Comparison of ENCODE assay signal across 17 mouse cellular contexts in the genomic region with DNA sequence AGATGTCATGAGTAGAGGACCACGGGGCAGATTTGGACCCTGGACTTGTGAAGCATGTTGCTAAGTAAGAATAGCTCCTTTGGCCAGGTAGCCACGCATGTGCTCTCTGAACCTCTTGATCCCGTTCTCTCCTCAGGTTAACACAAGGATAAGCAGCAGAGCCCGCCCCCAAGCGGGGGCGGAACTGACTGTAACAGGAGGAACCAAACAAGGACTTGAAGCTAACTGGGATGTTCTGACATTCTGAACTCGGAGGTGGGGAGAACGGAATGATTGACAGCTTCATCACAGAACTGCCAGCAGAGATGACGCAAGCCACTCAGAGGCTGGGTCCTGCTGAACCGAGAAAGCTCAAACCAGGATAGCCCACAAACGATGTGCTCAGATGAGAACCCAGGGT. TPM values are rescaled to one million over a fixed set of nuclear protein-coding genes. Genes with fewer than 3 reads are reported as not detected.
DNase-seq lines count a peak whose midpoint lies in the region; ATAC-seq and TF ChIP-seq lines count a peak whose summit lies in the region.
"Had no signal": no experiment of that assay in that cellular context is flagged by ENCODE, and none has a peak within 500 bp of the region (broad histone marks: within the 10 kb centered on the region; RNA-seq: fewer than 3 reads in every experiment).

No protein-coding gene starts in this region.

- H3K27ac ChIP-seq in MEL (ENCODE audit: control insufficient read depth, low read depth, low read length): no peak overlapping the region
- no peak overlapping the region for H3K27ac ChIP-seq in hindbrain, embryonic 11.5 days (ENCODE audit: low read depth, low read length)

- H3K4me2 ChIP-seq in hindbrain, embryonic 11.5 days (replicated peaks; ENCODE audit: low read depth, low read length): no peak overlapping the region

- TF ChIP-seq RAD21 in MEL (IDR thresholded peaks at IDR 0.05; ENCODE audit: low read depth, low read length): no peak

- ATAC-seq in hindbrain, embryonic 11.5 days (ENCODE audit: low FRiP score): no peak

- no peak for TF ChIP-seq EP300 in MEL (IDR thresholded peaks at IDR 0.05; ENCODE audit: low read depth in 1 of 2, low read length in 2 of 2)

- H3K9ac ChIP-seq in MEL (ENCODE audit: control insufficient read depth, low read depth, low read length, poor library complexity, severe bottlenecking): no peak overlapping the region
- H3K9ac ChIP-seq in hindbrain, embryonic 11.5 days (ENCODE audit: low read depth, low read length): no peak overlapping the region

- TF ChIP-seq CTCF in C2C12 (IDR thresholded peaks at IDR 0.05; ENCODE audit: control insufficient read depth, insufficient read depth, insufficient read length): no peak
- TF ChIP-seq CTCF in MEL (IDR thresholded peaks at IDR 0.05 in 2 of 3, conservative IDR thresholded peaks at IDR 0.05 in 1 of 3; ENCODE audit: control insufficient read depth in 1 of 3, insufficient read depth in 1 of 3, low read depth in 2 of 3, low read length in 3 of 3, poor library complexity in 1 of 3, severe bottlenecking in 1 of 3): no peak

- DNase-seq in MEL (ENCODE audit: low read depth, low spot score): peak; percentile 36
- DNase-seq in kidney, postnatal 36 days: peak; percentile 88 to 90
- DNase-seq in lung, postnatal 10 days: peak; percentile 53
- DNase-seq in adrenal gland, postnatal 10 days: no peak
- no peak for DNase-seq in frontal cortex, adult 2 months (ENCODE audit: extremely low spot score in 1 of 2, low spot score in 1 of 2)
- no peak for DNase-seq in hindbrain, embryonic 11.5 days (ENCODE audit: low spot score)
- DNase-seq: cerebellum, adult 2 months; heart, postnatal 10 days; layer of hippocampus, adult 9-11 months; thymus, adult 2 months had no signal

- 35% methylated on average over 11 of the region's 11 CpGs for WGBS in hindbrain, embryonic 11.5 days

- peaks cover 5% of the 10 kb centered on the region for H3K79me3 ChIP-seq in C2C12 (ENCODE audit: low read depth)

- no peaks in the 10 kb centered on the region for H3K36me3 ChIP-seq in C2C12 (ENCODE audit: control insufficient read depth, insufficient read depth)
- peaks cover 0 to 2% of the 10 kb centered on the region in 2 experiments; a peak in 1 of 4 replicates for H3K36me3 ChIP-seq in MEL (ENCODE audit: control insufficient read depth in 1 of 2, insufficient read depth in 2 of 2, low read length in 2 of 2)
- no peaks in the 10 kb centered on the region for H3K36me3 ChIP-seq in hindbrain, embryonic 11.5 days (ENCODE audit: control insufficient read depth, insufficient read depth, low read length)

- no peak overlapping the region for H3ac ChIP-seq in C2C12 (ENCODE audit: control insufficient read depth, insufficient read length, low read depth)

- peaks cover 9% of the 10 kb centered on the region for H3K79me2 ChIP-seq in C2C12 (ENCODE audit: control insufficient read depth, insufficient read depth)
- no peaks in the 10 kb centered on the region for H3K79me2 ChIP-seq in MEL (ENCODE audit: control insufficient read depth, insufficient read depth, low read length, poor library complexity)

- H3K4me3 ChIP-seq in C2C12 (ENCODE audit: insufficient read depth, poor library complexity, severe bottlenecking) (no peak overlapping the region), MEL (ENCODE audit: control insufficient read depth in 1 of 2, insufficient read depth in 1 of 2, low read depth in 2 of 2, low read length in 2 of 2) (no peak overlapping the region)
- H3K4me3 ChIP-seq in hindbrain, embryonic 11.5 days (ENCODE audit: low read depth, low read length): no peak overlapping the region
- H3K4me3 ChIP-seq: erythroblast, embryonic 14.5 days had no signal

- TF ChIP-seq POLR2A in MEL (IDR thresholded peaks at IDR 0.05; ENCODE audit: control insufficient read depth in 1 of 2, insufficient read depth in 1 of 2, low read depth in 1 of 2, low read length in 2 of 2, poor library complexity in 1 of 2): no peak

- H3K27me3 ChIP-seq in C2C12 (ENCODE audit: control insufficient read depth, insufficient read depth, insufficient read length) (peaks cover 25% of the 10 kb centered on the region), MEL (ENCODE audit: control insufficient read depth in 1 of 2, insufficient read depth in 2 of 2, low read length in 2 of 2) (peaks cover 0 to 3% of the 10 kb centered on the region in 2 experiments; a peak in 2 of 4 replicates)
- H3K27me3 ChIP-seq in hindbrain, embryonic 11.5 days (ENCODE audit: control insufficient read depth, insufficient read depth, low read length): no peaks in the 10 kb centered on the region

- H3K4me1 ChIP-seq in MEL (ENCODE audit: control insufficient read depth in 1 of 2, insufficient read depth in 2 of 2, low read length in 2 of 2): peaks cover 0 to 5% of the 10 kb centered on the region in 2 experiments; a peak in 1 of 4 replicates
- peaks cover 3% of the 10 kb centered on the region; the same call in 1 of the 2 replicates for H3K4me1 ChIP-seq in hindbrain, embryonic 11.5 days (replicated peaks; ENCODE audit: control insufficient read depth, insufficient read depth, low read length)

- no peaks in the 10 kb centered on the region for H3K9me3 ChIP-seq in MEL (replicated peaks; ENCODE audit: insufficient read depth, low read length)
- H3K9me3 ChIP-seq in hindbrain, embryonic 11.5 days (ENCODE audit: control insufficient read depth, low read length): no peaks in the 10 kb centered on the region

TF ChIP-seq in C2C12, 6 proteins besides CTCF, POLR2A, EP300 and RAD21:
- TF ChIP-seq MYOG (IDR thresholded peaks at IDR 0.05; ENCODE audit: control insufficient read depth, extremely low read depth, insufficient read length) (no peak), CEBPB (IDR thresholded peaks at IDR 0.05; ENCODE audit: low read depth) (peak; percentile 31), MAX (IDR thresholded peaks at IDR 0.05) (no peak)

TF ChIP-seq in MEL, 35 proteins besides CTCF, POLR2A, EP300 and RAD21 (continues in another document):
- no peak for TF ChIP-seq NRF1 (IDR thresholded peaks at IDR 0.05; ENCODE audit: insufficient read depth, low read depth, low read length, poor library complexity, severe bottlenecking)
- TF ChIP-seq MYC (IDR thresholded peaks at IDR 0.05; ENCODE audit: low read depth, low read length): no peak
- TF ChIP-seq MAFK (IDR thresholded peaks at IDR 0.05; ENCODE audit: borderline replicate concordance, low read depth, low read length): no peak
- TF ChIP-seq MEF2A (IDR thresholded peaks at IDR 0.05; ENCODE audit: extremely low read depth, insufficient replicate concordance, low read depth, low read length, poor library complexity, severe bottlenecking): no peak
- TF ChIP-seq GABPA (IDR thresholded peaks at IDR 0.05; ENCODE audit: low read depth, low read length): no peak
- TF ChIP-seq MYB (IDR thresholded peaks at IDR 0.05; ENCODE audit: low read depth, low read length): no peak
- TF ChIP-seq ETS1 (IDR thresholded peaks at IDR 0.05; ENCODE audit: low read depth, low read length): no peak
- no peak for TF ChIP-seq MAX (IDR thresholded peaks at IDR 0.05; ENCODE audit: low read length)
- TF ChIP-seq SMC3 (IDR thresholded peaks at IDR 0.05; ENCODE audit: low read depth, low read length): no peak
- no peak for TF ChIP-seq POLR2AphosphoS5 (IDR thresholded peaks at IDR 0.05; ENCODE audit: borderline replicate concordance, low read depth, low read length)
- no peak for TF ChIP-seq ZKSCAN1 (IDR thresholded peaks at IDR 0.05; ENCODE audit: low read depth, low read length)
- TF ChIP-seq RCOR1 (IDR thresholded peaks at IDR 0.05; ENCODE audit: low read depth, low read length): no peak

RNA-seq across cellular contexts. Expression of a gene that starts 3.9 kb away (rescaled TPM):
- polyA plus RNA-seq in C2C12 (2012; fragmentation: generic; extraction: Trizol): 228 TPM
- total RNA-seq in MEL (2012; rRNA removed): not detected in 2 replicates
- polyA plus RNA-seq in MEL (2012; ENCODE audit: insufficient read depth in 1 of 2, insufficient read length in 2 of 2, low read depth in 1 of 2, low replicate concordance in 2 of 2, missing spikeins in 1 of 2): not detected
- 10 to 100 TPM; 85.2 to 94.8 TPM for total RNA-seq in adrenal gland, postnatal 10 days (2021)
- polyA plus RNA-seq in frontal cortex, adult 2 months (2012; rRNA removed): 380 and 463 TPM in 2 replicates
- polyA plus RNA-seq in hindbrain, embryonic 11.5 days (2014; fragmentation: Nextera tagmentation; extraction: Ambion mirVana): 62.7 and 65.8 TPM in 2 replicates
- total RNA-seq: CH12.LX had no signal

RNA-seq across cellular contexts. Expression of a gene that starts 18.3 kb away (rescaled TPM):
- polyA plus RNA-seq in C2C12 (2012; fragmentation: generic; extraction: Trizol) (44.7 TPM), MEL (2012; ENCODE audit: insufficient read depth in 1 of 2, insufficient read length in 2 of 2, low read depth in 1 of 2, low replicate concordance in 2 of 2, missing spikeins in 1 of 2) (10 to 100 TPM in 1 of 2 experiments, not detected in 1; 86.7 TPM)
- 38.6 and 38.7 TPM in 2 replicates for total RNA-seq in MEL (2012; rRNA removed)
- 10 to 100 TPM; 49.1 to 52.0 TPM for total RNA-seq in adrenal gland, postnatal 10 days (2021)
- polyA plus RNA-seq in frontal cortex, adult 2 months (2012; rRNA removed): 58.0 and 66.0 TPM in 2 replicates
- 2.6 and 2.7 TPM in 2 replicates for polyA plus RNA-seq in hindbrain, embryonic 11.5 days (2014; fragmentation: Nextera tagmentation; extraction: Ambion mirVana)

RNA-seq across cellular contexts. Expression of a gene that starts 18.8 kb away (rescaled TPM):
- polyA plus RNA-seq in C2C12 (2012; fragmentation: generic; extraction: Trizol) (21.4 TPM), MEL (2012; ENCODE audit: insufficient read depth in 1 of 2, insufficient read length in 2 of 2, low read depth in 1 of 2, low replicate concordance in 2 of 2, missing spikeins in 1 of 2) (10 to 100 TPM in 1 of 2 experiments, not detected in 1; 29.5 TPM)
- 34.8 and 36.3 TPM in 2 replicates for total RNA-seq in MEL (2012; rRNA removed)
- total RNA-seq in adrenal gland, postnatal 10 days (2021): 100 to 1,000 TPM; 179 to 204 TPM
- polyA plus RNA-seq in frontal cortex, adult 2 months (2012; rRNA removed): 69.7 and 75.1 TPM in 2 replicates
- polyA plus RNA-seq in hindbrain, embryonic 11.5 days (2014; fragmentation: Nextera tagmentation; extraction: Ambion mirVana): 8.5 TPM in 2 replicates

RNA-seq across cellular contexts. Expression of a gene that starts 28.8 kb away (rescaled TPM):
- polyA plus RNA-seq in C2C12 (2012; fragmentation: generic; extraction: Trizol) (not detected), MEL (2012; ENCODE audit: insufficient read depth in 1 of 2, insufficient read length in 2 of 2, low read depth in 1 of 2, low replicate concordance in 2 of 2, missing spikeins in 1 of 2) (1 to 10 TPM in 1 of 2 experiments, not detected in 1; 4.3 TPM)
- 4.1 and 4.7 TPM in 2 replicates for total RNA-seq in MEL (2012; rRNA removed)
- total RNA-seq in adrenal gland, postnatal 10 days (2021): not detected
- 0.12 TPM in 1 of 2 replicates, not detected in the other for polyA plus RNA-seq in frontal cortex, adult 2 months (2012; rRNA removed)
- not detected in 2 replicates for polyA plus RNA-seq in hindbrain, embryonic 11.5 days (2014; fragmentation: Nextera tagmentation; extraction: Ambion mirVana)
- total RNA-seq: CH12.LX; granulocyte monocyte progenitor cell, adult 5-6 weeks; heart, postnatal 10 days; megakaryocyte progenitor cell, adult 5-6 weeks; monocyte, adult 5-6 weeks had no signal
- polyA plus RNA-seq: cerebellum, adult 2 months; erythroblast, embryonic 14.5 days; limb, embryonic 11.5 days had no signal

RNA-seq across cellular contexts. Expression of a gene that starts 43.9 kb away (rescaled TPM):
- polyA plus RNA-seq in C2C12 (2012; fragmentation: generic; extraction: Trizol) (0.06 TPM), MEL (2012; ENCODE audit: insufficient read depth in 1 of 2, insufficient read length in 2 of 2, low read depth in 1 of 2, low replicate concordance in 2 of 2, missing spikeins in 1 of 2) (under 1 TPM in 1 of 2 experiments, not detected in 1; 0.11 TPM)
- total RNA-seq in MEL (2012; rRNA removed): 0.12 and 0.33 TPM in 2 replicates
- 10 to 100 TPM; 24.7 to 59.5 TPM for total RNA-seq in adrenal gland, postnatal 10 days (2021)
- polyA plus RNA-seq in frontal cortex, adult 2 months (2012; rRNA removed): 0.16 and 0.17 TPM in 2 replicates
- 0.05 and 0.24 TPM in 2 replicates for polyA plus RNA-seq in hindbrain, embryonic 11.5 days (2014; fragmentation: Nextera tagmentation; extraction: Ambion mirVana)
- total RNA-seq: granulocyte monocyte progenitor cell, adult 5-6 weeks; megakaryocyte progenitor cell, adult 5-6 weeks; monocyte, adult 5-6 weeks had no signal

Comparison
In these comparisons a context has a peak if more than half of its experiments do, and no peak if none do; other contexts are left out.
1. DNase-seq: peak in MEL (single experiment), kidney, postnatal 36 days (2 of 2) and lung, postnatal 10 days (single experiment); none in adrenal gland, postnatal 10 days (single experiment), frontal cortex, adult 2 months (0 of 2) and hindbrain, embryonic 11.5 days (single experiment).
2. RNA of a gene that starts 3.9 kb away (polyA plus RNA-seq): 380 to 463 TPM in frontal cortex, adult 2 months, 228 TPM in C2C12 (single experiment) and 62.7 to 65.8 TPM in hindbrain, embryonic 11.5 days; not detected in MEL; every median in the first group is over 10 times any median in the second.